Mouse (Mus musculus): Measurements from ENCODE around the gene Eif6.

Gene Eif6

DNA sequence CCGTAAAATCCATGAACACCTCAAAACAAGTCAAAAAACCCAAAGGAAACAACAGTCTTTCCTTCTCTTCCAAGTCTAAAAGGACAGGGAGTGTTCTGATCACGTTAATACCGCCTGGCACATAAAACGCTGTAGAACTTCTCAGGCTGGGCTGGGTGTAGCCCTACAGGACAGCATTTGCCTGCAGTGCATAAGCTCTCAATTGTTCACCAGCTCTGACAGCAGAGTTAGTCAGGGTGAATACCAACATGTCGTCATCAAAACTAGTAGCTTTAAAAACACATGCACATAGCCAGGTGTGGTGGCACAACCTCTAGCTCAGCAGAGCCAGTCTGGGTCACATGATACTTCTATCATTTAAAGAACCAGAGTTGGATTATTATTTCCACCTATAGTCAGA is 5.9 kb downstream of the Eif6 start:
- DNase-seq: no peak

DNA sequence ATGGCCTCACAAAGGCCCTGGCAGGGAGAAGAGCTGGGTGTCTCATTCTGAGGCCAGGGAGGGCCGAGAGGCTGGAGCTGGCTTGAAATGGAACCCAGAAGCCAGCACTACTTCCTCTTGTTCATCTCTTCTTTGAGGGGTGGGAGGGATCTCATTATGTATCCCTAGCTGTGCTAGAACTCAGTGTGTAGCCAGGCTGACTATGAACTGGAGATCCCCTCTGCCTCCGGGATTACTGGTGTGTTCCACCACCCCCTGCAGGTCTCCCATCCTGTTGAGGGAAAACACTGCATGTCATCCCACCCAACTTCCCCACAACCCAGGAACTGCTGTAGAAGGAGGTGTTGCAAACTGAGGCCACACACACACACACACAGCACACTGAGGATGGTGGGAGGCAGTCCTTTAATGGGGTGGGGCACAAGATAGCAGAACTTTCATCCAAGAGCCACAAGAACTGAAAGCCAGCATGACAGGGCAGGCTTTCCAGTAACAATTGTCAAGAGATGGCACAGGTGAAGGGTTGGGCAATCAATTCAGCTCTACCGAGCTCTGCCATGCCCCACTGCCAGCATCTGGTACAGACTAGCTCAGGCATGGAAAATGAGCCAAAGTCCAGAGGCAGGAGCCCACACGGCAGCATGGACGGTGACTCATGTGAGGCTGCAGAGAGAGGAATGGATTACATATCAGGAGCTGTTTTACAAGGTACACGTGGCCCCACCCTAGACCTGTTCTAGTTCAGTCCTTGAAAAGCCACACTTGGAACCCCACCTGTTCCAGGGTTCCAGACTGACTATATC is 7.1 kb downstream of the Eif6 start:
- DNase-seq: no peak

DNA sequence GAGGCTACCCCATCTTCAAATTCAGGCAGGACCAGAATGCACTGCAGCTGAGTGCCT is 7.5 kb downstream of the Eif6 start, which contains the start of gene BC029722:
TSS of gene BC029722 (minus strand) at position 35 of the 57 bp plus-strand sequence.
- DNase-seq: no peak

DNA sequence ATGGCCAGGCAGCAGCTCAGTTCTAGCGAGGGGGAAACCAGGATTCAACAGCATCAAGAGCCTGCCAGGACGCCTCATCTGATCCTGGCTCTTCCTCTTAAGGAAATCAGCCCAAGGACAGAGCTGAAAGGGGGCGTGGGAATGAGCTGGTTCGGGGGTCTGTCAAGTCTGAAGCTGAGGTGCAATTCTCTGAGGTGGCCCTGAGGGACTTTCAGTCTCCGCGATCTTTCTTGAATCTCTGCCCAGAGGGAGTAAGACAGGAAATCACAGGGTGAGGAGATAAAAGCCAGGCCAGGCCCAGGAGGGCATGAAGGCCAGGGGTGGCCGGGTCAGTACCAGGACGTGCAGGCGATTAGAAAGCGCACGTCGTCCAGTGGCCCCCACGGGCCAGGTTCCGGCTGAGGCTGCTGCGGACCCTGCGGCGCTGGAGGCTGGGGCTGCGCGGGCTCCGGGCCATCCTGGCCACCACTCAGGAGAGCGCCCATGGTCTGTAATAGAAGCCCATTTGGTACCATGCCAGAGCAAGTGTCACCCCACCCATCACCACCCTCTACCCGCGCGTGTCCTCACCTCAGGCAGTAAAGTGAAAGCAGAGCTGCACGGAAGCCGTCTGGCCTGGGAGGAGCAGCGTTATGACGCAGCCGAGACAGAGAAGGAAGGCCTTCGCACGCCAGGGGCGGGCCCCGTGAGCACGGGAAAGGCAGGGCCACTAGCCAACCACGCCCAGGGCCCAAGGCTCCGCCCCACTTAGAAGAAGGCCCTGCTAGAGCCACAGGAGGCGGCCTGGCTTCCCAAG is 7.9 kb downstream of the Eif6 start:
- peak; percentile 95 for DNase-seq

- DNase-seq: no peak
Observed at GRCm38 (mm10) chr2:155817301-155818245, 9.2 kb downstream of the Eif6 start.

DNA sequence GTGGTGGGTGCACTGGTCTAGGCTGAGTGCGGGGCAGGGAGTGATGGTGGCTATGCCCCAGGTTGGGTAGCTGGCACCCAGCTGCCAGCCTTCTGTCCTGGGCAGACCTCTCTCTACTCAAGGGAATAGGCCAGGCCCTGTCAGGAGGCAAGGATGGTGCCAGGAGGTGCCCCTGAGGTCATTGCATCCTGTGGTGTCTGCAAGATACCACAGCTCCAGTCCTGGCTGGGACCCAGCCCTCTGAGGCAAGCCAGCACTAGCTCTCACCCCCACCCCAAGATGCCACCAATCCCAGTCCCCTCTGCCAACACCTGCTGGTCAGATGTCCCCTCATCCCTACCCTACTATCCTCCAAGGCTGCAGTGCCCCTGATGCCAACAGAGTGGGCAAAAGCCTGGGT is 10.5 kb downstream of the Eif6 start:
- DNase-seq: no peak

- DNase-seq: no peak
Observed at GRCm38 (mm10) chr2:155814829-155815228, 11.9 kb downstream of the Eif6 start.

GRCm38 (mm10) chr2:155812637-155813036 is 14.1 kb downstream of the Eif6 start:
- DNase-seq: no peak

DNA sequence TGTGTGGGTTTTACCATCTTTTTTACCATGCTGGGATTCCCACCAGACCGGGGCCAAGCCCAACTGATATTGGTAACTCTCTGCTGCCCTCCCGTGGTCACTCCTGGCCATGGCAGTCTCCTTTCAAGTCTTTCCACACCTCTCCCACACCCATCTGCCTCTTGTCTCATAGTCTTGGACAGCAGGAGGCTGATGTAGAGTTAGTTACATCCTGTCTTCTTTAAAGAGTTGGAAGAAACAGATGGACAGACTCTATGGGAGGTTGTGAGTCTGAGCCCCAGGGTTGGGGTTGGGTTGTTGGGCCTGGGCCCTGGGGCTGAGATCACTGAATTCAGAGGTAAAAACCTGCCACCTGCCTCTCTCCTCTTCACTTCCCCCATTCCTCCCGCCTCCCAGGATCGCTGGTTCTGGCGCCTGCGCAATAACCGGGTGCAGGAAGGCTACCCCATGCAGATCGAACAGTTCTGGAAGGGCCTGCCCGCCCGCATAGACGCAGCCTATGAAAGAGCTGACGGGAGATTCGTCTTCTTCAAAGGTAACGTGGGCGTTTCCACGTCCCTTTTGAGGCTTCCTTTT is 14.8 kb downstream of the Eif6 start:
- peak; percentile 80 for DNase-seq

DNA sequence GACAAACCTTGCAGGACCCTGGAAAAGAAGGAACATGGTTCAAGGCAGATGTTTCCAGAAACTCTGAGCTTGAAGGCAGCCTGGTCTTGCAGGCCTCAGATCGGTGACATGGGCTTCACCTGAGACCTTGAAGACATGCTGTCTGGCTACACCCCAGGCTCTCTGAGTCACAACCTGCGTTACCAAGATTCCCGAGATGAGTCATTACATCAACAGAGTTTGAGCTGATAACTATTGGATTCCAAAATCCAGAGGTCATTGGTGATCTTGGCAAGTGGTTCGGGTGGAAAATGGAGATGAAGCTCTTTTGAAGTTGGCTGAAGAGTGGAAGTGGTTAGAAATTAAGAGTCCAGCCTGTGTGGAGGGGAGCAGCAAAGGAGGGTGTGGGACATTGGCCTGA is 17.1 kb downstream of the Eif6 start:
- no peak for DNase-seq

DNA sequence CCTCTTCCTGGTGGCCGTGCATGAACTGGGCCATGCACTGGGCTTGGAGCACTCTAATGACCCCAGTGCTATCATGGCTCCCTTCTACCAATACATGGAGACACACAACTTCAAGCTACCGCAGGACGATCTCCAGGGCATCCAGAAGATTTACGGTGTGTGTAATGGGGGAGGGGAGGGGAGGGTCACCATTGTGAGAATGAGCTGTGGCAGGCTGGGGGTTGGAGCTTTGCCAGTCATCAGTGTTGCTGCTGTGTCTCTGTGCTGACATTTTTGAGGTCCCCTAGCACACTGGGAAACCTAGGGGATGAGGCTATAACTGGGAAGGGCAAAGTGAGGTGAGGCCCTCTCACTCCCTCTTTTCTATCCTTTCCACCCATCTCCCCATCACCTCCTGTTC is 19.3 kb downstream of the Eif6 start:
- DNase-seq: no peak

DNA sequence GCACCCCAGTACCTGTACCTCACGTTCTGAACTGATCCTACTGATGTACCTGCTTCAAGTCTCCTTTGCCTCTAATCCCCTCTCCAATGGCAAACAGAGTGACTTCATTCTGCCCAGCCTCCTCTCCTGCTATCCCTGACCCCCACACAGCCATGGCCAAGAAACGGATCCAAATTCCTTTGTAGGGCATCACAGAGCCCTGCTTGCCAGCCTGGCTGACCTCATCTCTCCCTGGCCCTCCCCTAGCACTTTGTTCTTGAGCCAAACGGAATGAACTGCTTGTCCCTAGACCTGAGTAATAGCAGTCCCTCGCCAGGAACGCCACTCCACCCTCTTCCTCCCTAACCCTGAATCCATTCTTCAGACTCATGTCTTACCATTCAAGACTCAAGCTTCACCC is 20.2 kb downstream of the Eif6 start:
- DNase-seq: no peak

GRCm38 (mm10) chr2:155805925-155806255 is 20.8 kb downstream of the Eif6 start:
- no peak for DNase-seq

- DNase-seq: no peak
Observed at GRCm38 (mm10) chr2:155805231-155805924, 21.3 kb downstream of the Eif6 start.

DNA sequence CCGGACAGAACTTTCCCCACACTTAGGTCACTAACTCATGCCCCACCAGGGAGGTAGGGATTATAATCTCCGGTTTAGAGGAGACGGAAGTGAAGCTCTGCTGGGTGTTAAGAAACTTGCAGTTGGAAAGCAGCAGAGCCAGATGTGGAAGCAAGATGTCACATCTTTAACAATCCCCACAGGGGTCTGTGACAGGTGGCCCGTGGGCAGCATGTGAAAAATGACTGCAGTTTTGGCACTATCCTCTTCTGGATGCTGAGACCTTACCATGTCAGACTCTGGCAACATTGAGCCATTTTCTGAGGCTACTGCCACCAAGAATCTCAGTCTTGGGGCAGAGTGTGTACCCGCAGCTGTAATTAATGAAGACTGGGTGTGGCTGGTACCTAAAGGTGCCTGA is 22.7 kb downstream of the Eif6 start:
- DNase-seq: no peak

- peak; percentile 28 for DNase-seq
Observed at GRCm38 (mm10) chr2:155802761-155803160, 24.0 kb downstream of the Eif6 start.

DNA sequence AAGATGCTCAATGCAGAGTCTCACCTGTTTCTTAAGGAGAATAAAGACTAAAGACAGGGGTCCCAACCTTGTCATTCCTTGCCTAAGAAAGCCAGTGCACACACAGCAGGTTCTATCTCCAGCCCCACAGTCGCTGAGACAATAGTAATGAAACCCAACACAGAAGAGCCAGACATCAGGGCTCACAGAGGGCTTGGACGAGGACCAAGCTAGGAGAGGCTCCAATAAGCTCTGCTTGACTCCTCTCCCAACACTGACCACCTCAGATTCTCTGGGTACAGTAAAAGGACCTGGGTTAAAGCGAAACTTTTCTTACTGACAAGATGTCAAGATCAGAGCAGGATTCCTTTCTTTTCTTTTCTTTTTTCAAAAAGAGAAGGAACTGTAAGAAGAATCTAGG is 28.1 kb downstream of the Eif6 start:
- DNase-seq: no peak

DNA sequence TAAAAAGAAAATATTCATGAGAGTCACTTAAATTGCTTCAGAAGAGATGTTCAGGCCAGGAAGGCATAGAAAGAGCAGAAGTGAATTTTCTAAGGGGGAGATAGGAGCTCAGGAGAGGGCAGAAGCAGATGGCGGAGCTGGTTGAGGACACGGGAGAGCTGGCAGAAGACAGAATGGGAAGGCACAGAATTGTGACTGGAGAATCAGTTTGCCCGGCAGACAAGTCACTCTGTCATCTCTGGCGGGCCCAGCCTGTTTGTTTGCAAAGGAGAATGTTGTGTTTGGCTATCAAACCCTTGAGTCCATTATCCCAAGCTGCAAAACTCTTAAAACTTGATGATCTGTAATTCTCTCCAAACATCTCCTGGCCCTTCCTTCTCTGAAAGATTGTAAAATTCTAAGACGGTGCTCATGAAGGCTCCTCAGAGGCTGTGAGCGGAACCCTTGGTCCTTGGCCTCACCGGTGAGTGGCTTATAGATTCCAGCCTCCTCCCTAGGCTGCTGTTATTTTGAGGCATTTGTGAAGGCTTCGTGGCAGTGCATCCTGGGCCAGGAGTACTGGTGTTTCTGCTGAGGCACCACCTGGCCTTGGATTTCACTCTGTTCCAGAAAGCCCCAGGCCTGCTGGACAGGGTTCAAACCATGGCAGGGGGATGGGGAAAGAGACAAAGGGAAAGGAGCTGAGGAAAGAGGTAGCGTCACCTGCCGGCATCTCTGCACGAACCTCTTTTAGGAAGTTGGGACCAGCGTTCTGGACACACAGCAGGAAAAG is 31.9 kb downstream of the Eif6 start:
- DNase-seq: no peak

GRCm38 (mm10) chr2:155792899-155793298 is 33.8 kb downstream of the Eif6 start:
- DNase-seq: no peak

DNA sequence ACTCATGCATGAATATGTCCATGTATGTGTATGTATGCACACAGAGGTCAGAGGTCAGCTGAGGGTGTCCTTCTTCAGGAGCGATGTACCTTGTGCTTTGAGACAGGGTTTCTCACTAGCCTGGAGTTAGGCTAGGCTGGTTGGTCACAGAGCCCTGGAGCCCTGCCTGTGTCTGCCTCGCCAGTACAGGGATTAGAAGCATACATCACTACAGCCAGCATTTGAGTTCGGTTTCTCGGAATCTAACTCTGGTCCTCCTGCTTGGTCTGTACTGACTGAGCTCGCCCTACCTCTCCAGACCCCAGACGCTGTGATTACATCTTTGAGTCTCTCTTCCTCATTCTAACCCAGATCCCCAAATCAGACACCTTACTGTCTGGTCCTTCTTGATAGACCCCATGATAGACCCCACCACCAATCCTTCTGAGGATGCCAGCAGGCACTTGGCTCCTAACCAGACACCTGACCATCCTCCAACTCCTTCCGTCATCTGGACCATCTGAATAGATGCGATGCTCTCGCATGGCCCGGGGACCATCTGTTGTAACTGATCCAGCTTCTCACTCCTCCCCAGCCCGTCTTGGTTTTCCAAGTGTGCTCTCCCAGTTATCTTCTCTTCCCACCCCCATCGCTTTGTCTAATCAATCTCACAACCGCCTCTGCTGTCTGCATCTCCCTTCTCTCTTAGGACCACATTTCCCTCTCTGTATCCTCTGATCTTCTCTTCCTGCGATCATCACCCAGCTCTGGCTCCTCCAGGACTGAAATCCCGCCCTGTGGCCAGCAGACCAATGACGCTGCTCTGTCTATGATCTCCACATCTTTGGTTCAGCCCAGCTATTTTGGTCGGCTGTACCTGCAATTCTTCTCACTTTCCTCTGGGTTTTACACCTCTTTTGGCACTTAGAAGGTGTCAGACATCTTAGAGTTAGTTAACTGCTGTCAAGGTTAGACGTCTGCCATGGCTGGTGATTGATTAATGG is 38.5 kb downstream of the Eif6 start:
- DNase-seq: no peak

GRCm38 (mm10) chr2:155786905-155787304 is 39.8 kb downstream of the Eif6 start:
- DNase-seq: no peak
